In genomic region chr3:137955560-137956081, GRCm38 (mm10) we compare ENCODE assay signal across 1 mouse cellular context.
TF ChIP-seq lines count a peak whose summit lies in the region.

No protein-coding gene starts in this region.

TF ChIP-seq in MEL, 35 proteins besides CTCF, POLR2A, EP300 and RAD21 (continued from another document):
- peak; percentile 63 for TF ChIP-seq ZNF384 (IDR thresholded peaks at IDR 0.05; ENCODE audit: low read depth, low read length)
- no peak for TF ChIP-seq CHD2 (IDR thresholded peaks at IDR 0.05; ENCODE audit: low read length)
- no peak for TF ChIP-seq GATA1 (IDR thresholded peaks at IDR 0.05; ENCODE audit: low read depth, low read length)
- no peak for TF ChIP-seq USF2 (IDR thresholded peaks at IDR 0.05; ENCODE audit: borderline replicate concordance in 1 of 2, insufficient read depth in 1 of 2, low read depth in 1 of 2, low read length in 2 of 2)
- TF ChIP-seq ELF1 (IDR thresholded peaks at IDR 0.05; ENCODE audit: low read depth, low read length): 0 out of 2 replicates have a peak, but pooled peaks have one; percentile 34
